In the genomic region with DNA sequence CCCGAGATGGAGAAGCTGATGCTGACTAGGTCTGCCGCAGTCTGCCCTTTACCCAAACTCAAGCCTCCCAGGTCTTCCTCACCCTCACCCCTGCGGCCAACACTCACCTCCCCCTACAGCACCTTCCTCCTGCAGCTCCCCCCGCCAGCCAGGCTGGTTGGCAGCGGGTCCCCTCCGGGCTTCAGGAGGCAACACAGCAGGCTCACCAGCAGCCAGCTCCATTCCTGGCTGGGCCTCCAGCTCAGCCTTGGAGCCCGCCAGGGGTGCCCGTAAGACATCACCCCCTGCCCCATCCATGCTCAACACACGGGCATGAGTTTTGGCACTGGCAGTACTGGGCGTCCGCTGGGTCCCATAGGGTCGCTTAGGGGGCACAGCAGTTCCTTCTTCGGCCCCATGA, we compare ENCODE assay signal across 17 mouse cellular contexts. TPM values are rescaled to one million over a fixed set of nuclear protein-coding genes. Genes with fewer than 3 reads are reported as not detected.
"Had no signal": no experiment of that assay in that cellular context is flagged by ENCODE, and none has a peak within 500 bp of the region (broad histone marks: within the 10 kb centered on the region; RNA-seq: fewer than 3 reads in every experiment).

No protein-coding gene starts in this region.

- H3K27ac ChIP-seq: kidney, postnatal 0 days; limb, embryonic 13.5 days; midbrain, embryonic 15.5 days; stomach, postnatal 0 days had no signal

- H3K27me3 ChIP-seq: limb, embryonic 13.5 days; midbrain, embryonic 15.5 days had no signal

- ATAC-seq: intestine, postnatal 0 days; midbrain, embryonic 15.5 days had no signal

- H3K9ac ChIP-seq: limb, embryonic 13.5 days; midbrain, embryonic 15.5 days had no signal

- H3K9me3 ChIP-seq: limb, embryonic 13.5 days; midbrain, embryonic 15.5 days had no signal

- H3K4me2 ChIP-seq: limb, embryonic 13.5 days; midbrain, embryonic 15.5 days had no signal

- H3K4me3 ChIP-seq: limb, embryonic 13.5 days; midbrain, embryonic 15.5 days had no signal

- DNase-seq: kidney, adult 9 months; layer of hippocampus, adult 9-11 months; layer of hippocampus, postnatal 36 days; lung, adult 18-20 months; right cerebral cortex, adult 18-20 months; right cerebral cortex, postnatal 25 days; thymus, postnatal 4 days had no signal

RNA-seq across cellular contexts. Expression of gene Kcnk7, which starts 19.2 kb away (rescaled TPM):
- total RNA-seq: layer of hippocampus, adult 18-20 months; layer of hippocampus, postnatal 36 days; left cerebral cortex, postnatal 25 days; liver, adult 2 months had no signal
- polyA plus RNA-seq: liver, adult 2 months; neural tube, embryonic 14.5 days; small intestine, adult 2 months had no signal
